Mouse (Mus musculus): ENCODE measurements around the gene Zfp595.
"Not testable (repeated sequence)": the region's sequence is repeated elsewhere in the genome, so short reads cannot be mapped to it uniquely, and the experiment has no call there.

Gene Zfp595

DNA sequence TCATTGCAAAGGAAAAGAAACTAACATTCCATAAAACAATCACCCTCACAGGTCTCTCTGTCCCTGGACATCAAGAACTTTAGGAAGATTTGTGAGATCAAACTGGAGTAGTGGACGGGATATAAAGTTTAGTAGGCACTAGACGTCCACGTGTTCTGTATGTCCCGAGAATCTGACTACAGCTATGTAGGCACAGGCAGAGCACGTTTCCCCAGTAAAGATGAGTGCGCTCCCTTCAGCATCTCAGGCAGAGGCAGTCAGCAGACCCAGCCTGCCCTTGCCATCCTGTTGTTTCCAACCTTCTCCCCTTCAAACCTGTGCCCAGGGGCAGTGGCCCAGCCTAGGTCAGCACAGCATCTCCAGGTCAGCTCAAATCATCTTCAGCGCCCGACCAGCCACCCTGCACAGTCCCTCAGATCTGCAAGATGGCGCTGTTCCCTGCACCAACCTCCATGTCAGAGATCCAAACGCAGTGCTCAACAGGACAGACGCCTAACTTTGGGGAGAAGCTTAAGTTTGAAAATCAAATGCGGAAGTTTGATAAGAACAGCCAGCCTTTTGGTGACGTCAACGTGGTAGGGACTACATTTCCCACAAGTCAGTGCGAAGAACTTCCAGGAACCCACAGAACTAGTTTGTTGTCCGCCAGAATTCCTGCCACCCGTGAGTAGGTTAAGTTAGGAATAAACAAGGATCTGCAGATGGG lies at the start of gene Zfp595:
Zfp595 (minus strand) TSS at position 552 of the 706 bp plus-strand sequence.
- DNase-seq (ENCODE audit: low spot score in 2 of 2): peak; percentile 42 to 57

DNA sequence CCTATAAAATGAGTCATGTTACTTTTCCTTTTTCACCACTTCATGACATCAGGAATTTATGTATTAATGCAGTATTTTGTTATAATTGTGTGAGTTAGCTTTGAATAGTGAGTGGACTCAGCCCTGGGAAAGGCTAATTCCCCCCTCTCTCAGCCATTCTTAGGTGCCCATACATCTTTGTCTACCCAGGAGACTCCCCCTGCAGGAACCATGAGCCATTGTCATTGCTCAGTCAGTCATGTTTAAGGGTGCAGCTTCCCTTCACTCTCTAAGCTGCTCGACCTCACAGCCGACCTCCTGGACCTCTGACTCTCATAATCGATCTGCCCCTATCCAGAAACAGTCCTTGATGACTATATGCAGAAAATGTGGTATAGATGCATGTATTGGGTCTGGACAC lies 43.9 kb upstream of the Zfp595 start:
- DNase-seq (ENCODE audit: low spot score in 2 of 2): not testable (repeated sequence)

DNA sequence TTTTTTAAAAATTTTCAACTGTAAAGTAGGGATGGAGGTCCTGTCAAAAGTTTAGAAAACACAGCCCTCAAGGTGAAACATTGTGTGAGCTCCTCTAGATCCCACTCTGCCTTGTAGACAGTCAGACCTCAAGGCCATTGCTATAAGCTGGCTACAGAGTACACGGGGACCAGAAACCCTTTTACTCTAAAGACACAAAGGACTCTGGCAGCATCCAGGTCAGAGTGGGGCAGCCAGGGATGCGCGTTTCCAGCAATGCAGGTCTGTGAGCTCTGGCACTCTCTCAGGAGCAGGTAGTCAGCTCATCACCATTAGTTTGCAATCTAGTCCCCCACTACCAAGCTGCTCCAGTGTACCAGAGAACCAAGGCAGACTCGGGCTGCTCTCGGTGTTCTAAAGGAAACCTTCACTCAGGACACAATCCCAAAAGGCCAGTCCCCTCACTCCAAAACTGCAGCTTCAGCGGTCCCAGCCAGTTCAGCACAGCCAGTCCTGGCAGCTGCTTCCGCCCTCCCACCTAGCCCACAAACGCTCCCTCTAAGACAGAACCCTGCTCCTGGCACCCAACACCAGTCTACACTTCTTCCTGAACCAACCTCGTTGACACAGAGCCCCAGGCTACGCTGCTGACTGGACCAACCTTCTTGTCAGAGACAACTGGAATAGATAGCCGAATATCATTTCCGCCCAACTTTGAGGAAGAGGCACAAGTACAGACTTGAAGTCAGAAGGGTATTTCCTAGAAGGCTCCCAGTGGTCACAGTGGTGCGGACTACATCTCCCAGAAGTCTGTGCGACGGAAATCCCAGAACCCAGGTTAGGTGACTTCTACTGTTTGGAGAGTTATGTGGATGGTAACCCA lies 42.9 kb upstream of the Zfp595 start, which contains the start of the genes Gm28041 and Zfp456:
Gm28041 (minus strand) TSS at position 684 of the 862 bp plus-strand sequence.
Zfp456 (minus strand) TSS at position 761 of the 862 bp plus-strand sequence.
- peak; percentile 10 to 40 for DNase-seq (ENCODE audit: low spot score in 2 of 2)

DNA sequence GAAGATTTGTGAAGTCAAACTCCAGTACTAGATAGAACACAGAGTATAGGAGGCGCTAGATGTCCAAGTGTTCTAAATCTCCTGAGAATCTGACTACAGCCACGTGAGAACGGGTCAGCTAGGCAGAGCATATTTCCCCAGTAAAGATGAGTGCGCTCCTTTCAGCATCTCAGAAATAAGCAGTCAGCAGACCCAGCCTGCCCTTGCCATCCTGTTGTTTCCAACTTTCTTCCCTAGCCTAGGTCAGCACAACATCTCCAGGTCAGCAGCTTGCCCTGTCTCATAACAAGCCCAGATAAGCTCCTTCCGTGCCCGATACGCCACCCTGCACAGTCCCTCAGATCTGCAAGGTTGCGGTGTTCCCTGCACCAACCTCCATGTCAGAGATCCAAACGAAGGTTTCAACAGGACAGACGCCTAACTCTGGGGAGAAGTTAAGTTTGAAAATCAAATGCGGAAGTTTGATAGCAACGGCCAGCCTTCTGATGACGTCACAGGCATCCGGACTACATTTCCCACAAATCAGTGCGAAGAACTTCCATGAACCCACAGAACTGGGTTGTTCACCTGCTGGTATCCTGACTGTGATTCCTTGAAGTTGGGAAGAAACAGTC lies 27.9 kb upstream of the Zfp595 start, which contains the start of the genes Gm28044 and Zfp953:
Gm28044 (minus strand) TSS at position 406 of the 614 bp plus-strand sequence.
Zfp953 (minus strand) TSS at position 475 of the 614 bp plus-strand sequence.
- peak; percentile 75 to 76 for DNase-seq (ENCODE audit: low spot score in 2 of 2)

DNA sequence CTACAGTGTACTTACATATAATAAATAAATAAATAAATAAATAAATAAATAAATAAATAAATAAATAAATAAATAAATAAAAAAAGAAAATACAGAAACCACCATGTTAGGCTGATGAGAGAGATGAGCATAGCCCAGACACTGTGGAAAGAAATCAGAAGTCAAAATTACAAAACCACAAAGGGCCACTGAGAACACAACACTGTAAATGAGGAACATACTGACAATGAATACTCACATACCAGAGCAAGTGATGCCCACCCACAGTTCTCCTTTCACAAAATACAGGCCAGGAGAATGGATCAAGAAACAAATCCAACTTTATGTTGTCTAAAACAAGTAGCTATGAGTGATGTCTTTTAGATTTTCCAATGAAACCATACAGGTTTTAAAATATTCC lies 19.5 kb upstream of the Zfp595 start:
- no peak for DNase-seq (ENCODE audit: low spot score in 2 of 2)

DNA sequence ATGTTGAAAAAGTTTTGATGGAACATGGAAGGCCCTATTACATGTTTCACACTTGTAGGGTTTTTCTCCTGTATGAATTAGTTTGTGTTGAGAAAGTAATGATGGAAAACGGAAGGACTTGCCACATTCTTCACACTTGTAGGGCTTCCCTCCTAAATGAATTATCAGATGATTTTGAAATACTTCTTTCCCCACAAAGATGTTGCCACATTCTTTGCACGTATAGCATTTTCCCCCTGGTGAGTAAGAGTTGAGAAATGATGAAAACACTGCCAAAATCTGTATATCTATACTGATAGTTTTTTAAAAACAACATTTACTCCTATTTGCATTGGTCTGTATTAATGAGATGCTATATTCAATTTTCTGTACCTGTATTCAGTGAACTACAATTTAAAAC lies 11.1 kb upstream of the Zfp595 start:
- DNase-seq (ENCODE audit: low spot score in 2 of 2): no peak

DNA sequence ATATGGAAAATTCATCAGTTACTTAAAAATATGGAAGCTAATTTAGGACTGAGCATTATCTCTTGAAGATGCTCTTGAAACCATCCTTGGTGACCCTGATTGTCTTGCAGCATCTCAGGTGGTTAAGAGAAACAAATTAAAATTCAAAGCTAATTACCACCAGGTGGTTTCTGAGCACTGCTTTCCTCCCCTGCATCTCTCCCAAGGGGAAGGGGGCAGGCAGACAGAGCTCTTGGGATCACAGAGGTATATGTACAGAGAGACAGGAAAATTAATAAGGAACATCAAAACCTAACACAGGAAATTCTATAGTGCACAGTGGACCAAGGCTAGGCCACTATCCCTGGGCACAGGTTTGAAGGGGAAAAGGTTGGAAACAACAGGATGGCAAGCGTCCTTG lies 507 bp upstream of the Zfp595 start:
- DNase-seq (ENCODE audit: low spot score in 2 of 2): no peak

DNA sequence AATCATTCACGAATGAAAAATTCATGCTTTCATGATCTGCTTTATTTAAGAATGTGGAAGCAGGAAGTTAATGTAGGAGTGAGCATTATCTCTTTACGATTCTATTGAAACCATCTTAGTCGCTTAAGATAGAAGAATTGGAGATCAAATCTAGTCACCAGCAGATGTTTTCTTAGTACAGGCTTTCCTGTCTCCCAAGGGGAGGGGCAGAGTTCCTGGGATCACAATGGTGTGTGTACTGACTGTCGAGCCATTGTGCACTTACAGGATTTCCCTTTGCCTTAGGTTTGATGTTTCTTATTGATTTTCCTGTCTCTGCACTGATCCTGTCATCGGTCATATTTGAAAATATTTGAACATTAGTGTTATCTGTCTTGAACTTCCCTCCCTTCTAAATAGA lies 25.7 kb downstream of the Zfp595 start:
- no peak for DNase-seq (ENCODE audit: low spot score in 2 of 2)

DNA sequence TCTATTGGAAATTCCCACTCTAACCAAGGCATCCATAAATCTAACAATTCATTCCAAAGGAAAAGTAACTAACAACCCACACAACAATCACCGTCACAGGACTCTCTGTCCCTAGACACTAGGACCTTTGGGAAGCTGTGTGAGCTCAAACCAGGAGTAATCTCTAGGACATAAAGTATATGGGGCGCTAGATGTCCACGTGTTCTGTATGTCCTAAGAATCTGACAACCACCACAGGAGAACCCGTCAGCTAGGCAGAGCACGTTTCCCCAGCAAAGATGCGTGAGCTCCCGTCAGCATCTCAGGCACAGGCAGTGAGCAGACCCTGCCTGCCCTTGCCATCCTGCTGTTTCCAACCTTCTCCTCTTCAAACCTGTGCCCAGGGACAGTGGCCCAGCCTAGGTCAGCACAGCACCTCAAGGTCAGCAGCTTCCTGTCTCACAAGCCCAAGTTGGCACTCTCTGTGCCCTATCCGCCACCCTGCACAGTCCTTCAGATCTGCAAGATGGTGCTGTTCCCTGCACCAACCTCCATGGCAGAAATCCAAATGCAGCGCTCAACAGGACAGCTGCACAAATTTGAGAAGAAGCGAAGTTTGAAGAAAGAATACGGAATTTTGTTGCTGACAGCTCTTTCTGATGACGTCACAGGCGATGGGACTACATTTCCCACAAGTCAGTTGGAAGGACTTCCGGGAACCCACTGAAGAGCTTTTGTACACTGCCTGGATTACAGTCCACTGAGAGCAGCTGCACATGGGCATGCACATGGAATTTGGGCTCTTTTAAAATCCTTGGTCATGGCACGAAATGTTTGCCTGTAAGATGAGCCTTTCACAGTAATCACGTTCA lies 26.3 kb downstream of the Zfp595 start, which contains the start of gene Zfp457:
Zfp457 (minus strand) TSS at position 664 of the 851 bp plus-strand sequence.
- peak; percentile 81 to 85 for DNase-seq (ENCODE audit: low spot score in 2 of 2)

DNA sequence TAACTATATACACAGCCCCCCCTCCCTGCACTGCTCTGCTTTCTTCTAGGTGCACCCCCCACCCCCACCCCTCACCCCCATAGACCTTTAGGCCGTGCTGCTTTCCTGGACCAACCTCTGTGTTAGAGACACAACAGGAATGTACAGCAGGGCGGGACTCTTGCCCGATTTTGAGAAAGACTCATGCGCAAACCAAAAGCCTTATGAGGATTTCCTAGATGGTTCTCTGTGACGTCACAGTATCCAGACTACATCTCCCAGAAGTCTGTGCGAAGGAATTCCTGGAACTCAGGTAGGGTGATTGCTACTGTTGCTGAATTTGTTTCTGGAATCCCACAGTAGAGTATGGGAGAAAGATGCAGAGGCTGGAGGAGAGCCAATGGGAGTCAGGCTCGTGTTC lies 54.1 kb downstream of the Zfp595 start, which contains the start of gene Zfp458:
Zfp458 (minus strand) TSS at position 153 of the 400 bp plus-strand sequence.
- DNase-seq (ENCODE audit: low spot score in 2 of 2): no peak

DNA sequence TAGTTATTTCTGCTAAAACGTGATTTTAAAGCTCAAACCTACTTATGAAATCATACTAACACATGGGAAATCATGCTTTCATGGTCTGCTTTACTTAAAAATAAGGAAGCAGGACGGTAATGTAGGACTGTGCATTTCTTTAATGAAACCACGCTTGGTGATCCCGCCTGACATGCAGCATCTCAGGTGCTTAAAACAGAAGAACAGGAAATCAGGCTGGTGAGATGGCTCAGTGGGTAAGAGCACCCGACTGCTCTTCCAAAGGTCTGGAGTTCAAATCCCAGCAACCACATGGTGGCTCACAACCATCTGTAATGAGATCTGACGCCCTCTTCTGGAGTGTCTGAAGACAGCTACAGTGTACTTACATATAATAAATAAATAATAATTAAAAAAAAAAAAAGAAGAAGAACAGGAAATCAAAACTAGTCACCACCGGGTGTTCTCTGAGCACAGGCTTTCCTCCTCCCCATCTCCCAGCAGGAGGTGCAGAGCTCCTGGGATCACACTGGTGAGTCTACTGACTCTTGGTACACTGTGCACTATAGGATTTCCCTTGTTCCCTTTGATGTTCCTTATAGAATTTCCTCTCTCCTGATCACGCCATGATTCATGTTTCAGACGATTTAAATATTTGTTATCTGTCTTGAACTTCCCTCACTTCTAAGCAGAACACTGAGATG lies 62.8 kb downstream of the Zfp595 start:
- DNase-seq (ENCODE audit: low spot score in 2 of 2): not testable (repeated sequence)

DNA sequence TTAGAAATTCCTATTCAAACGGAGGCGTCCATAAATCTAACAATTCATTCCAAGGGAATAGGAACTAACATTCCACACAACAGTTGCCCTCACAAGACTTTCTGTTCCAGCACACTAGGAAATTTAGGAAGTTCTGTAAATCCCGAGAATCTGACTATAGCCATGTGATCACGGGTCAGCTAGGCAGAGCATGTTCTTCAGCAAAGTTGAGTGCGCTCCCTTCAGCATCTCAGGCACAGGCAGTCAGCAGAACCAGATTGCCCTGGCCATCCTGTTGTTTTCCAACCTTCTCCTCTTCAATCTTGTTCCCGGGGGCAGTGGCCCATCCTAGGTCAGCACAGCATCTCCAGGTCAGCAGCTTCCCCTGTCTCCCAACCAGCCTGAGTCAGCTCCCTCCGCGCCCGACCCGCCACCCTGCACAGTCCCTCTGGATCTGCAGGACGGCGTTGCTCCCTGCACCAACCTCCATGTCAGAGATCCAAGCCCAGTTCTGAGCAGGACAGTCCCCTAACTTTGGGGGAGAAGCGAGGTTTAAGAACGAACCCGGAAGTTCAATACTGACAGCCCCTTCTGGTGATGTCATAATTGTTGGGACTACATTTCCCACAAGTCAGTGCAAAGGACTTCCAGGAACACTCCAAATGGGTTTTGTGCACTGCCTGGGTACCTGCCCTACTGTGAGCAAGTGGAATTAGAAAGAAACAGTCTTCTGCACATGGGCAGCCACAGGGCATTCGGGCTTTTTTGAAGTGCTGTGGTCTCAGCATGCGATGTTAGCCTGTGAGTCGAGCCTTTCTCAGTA lies 63.6 kb downstream of the Zfp595 start:
- peak; percentile 54 to 59 for DNase-seq (ENCODE audit: low spot score in 2 of 2)
